Mouse (Mus musculus) mouse embryonic stem cell (cell line): ENCODE measurements around the gene Rapgef4.

ENCODE experiments used
- in situ Hi-C, 2 experiments: fragments of 300-500 bp; cut with MboI; formaldehyde crosslinking; loops; 1 replicate in 1 of 2; 3 replicates in 1 of 2; pipeline ENCODE4 v1.14.3; 2019 to 2020; ENCODE audit warnings: low sequenced_read_pairs in 2 of 2, low pct_unique_long_range_greater_than_20kb in 1 of 2, mixed read lengths in 1 of 2; ENCODE audit not compliant: unreplicated experiment in 1 of 2

Rapgef4 gene

DNA sequence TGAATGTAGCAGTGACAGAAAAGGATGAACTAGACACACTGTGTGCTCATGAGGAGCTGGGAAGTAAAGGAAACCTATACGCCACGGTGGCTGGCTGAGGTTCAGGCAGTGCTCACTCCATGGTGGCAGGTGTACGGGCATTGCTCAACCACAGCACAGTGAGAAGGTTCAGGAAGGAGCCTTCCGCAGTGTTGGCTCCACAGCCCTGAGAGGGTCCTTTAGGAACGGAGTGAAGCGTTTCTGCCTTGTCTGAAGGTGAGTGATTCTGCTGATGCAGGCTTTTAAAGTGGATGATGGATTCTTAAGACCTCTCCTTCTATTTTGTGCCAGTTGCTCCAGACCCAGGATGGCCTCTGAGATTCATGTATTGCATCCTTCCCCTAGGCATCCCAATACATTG is 246.4 kb downstream of the Rapgef4 start:
- in situ Hi-C loops, result no loop called here

DNA sequence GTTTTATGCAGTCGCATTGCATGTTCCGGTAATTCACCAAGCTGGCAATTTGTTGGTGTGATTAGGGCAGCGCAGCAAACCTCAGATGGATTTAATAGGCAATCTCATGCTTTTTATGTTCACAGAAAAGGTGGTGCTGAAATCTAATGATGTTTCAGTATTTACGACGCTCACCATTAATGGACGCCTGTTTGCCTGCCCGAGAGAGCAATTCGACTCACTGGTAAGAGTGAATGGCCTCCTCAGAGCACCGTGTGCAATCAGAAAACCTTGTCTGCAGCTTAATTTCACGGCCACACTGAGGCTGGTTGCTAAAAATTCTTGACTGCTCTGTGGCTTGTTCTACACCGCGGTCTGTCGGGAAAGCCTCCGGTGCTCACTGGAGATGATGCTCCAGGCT is 247.8 kb downstream of the Rapgef4 start:
- in situ Hi-C loops, result no loop called here

DNA sequence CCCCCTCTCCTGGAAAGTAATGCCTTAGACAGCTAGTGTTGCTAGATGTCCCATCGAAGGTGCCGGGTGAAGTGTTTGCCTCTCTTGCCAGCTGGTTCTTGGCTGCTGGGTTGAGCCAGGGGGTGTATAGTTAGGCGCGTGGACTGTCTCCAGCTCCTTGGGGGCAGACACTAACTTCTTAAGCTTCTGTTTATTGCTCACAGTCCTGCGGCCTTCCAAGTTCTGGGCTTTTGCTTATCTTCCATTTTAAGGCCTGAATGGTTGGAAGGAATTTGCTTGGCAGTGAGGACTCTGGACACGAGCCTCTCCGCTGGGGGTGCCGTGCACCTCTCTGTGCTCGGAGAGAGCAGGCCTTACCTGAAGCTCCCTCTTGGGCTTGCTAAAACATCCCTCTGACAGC is 249.5 kb downstream of the Rapgef4 start:
- in situ Hi-C loops, result no loop called here

DNA sequence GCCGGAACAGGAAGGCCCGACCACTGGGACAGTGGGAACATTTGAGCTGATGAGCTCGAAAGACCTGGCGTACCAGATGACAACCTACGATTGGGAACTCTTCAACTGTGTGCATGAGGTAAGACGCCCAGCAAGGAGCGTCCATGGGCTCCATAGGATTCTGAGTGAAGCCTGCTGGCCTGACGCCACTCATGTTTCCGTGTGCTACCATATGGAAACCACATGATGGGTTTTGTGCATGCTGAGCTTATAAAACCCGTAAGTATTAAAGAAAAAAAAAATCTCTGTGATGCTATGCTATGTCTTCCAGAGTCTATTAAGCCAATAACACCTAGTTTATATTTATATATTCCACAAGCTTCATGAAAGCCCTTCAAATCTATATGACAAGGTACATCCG is 253.0 kb downstream of the Rapgef4 start:
- in situ Hi-C loops, result no loop called here

DNA sequence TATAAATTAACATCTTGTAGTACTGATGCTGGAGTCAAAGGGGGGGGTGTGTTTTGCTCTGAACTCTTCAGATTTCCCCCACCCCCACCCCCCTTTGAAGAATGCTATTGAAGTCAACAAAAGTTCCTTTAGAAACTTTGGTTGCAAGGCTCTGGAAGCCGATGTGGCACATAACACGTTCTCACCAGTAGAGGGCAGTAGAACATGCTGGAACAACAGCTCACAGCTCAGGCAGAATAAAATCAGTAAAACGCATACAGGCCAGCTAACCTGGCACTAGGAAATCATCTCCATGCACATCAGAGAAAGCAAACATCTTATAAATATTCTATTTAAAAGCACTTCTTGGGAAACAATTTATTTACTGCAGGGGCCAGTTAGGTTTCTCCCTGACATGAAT is 253.9 kb downstream of the Rapgef4 start:
- in situ Hi-C loops, result no loop called here

DNA sequence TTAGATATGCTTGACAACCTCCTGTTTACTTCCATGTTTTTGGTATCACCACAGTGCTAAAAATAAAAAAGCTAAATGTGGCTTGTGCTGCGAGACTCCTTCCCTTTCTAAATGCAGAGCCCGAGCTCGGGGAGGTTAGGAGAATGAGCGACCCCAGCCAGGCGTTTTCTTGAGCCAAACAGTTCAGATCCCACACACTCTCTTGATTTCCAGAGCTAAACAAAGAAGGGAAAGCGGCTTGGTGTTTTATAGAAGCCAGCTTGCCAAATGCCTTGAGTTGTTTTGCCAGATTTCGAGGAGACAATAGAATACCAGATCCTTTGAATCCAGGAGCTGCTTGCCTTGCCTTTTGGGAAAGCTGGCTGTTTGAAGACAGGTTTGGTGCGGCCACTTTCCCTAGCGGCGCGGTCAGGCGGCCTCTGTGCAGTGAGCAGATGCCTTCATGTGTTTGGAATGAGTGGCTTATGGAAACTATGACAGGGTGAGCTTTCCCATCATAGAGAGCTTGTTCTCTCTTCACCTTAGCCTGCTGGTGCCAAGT is 254.4 kb downstream of the Rapgef4 start:
- in situ Hi-C loops, result no loop called here

DNA sequence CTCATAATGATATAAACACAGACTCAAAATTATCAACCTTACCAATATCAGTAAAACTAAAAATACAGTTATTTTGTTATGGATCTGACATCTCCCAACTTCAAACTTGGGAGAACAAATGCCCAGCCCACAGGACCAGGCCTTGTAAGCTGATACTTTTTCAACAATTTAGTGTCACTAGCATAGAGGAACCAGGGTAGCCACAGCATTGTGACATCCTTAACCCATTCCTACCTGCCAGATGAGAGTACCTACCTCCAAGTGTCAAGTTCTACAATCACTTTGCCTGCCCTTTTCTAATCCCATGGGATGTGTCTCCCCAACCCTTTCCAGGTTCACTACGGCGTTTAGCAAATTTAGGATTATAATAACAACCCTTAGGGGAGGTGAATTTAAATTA is 257.4 kb downstream of the Rapgef4 start:
- in situ Hi-C loops, result no loop called here

DNA sequence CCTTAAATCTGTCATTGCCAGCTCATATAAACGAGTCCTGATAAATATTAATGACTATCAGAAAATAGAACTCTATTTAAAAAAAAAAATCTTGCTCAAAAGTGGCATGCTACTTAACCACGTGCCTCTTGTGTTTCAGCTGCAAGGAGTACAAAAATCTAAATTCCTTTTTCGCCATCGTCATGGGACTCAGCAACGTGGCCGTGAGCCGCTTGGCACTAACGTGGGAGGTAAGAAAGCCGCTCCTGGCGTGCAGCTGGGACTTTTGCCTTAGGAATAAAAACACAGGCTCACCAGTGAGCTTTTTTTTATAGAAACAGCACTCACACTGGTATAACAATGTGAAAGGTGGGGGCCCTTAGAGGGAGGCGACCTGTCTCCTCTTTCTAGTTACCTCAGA is 257.9 kb downstream of the Rapgef4 start:
- in situ Hi-C loops, result no loop called here

DNA sequence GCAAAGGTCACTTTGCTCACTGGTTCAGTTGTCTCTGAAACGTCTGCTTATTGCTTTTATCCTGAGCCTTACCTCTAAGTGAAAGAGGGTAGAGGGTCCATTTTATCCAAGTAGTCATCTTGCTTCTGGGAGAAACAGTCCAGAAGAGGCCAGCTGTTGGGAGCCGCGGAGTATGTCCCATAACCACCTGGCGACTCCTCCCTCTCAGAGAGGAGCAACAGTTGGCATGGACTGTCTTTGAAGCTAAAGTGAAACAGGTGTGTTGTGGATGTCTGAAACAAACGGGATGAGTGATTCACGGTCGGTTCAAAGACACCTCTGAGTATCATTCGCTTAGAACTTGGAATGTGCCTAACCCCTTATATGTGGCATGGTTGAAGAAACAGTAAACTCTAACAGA is 258.4 kb downstream of the Rapgef4 start:
- in situ Hi-C loops, result no loop called here

DNA sequence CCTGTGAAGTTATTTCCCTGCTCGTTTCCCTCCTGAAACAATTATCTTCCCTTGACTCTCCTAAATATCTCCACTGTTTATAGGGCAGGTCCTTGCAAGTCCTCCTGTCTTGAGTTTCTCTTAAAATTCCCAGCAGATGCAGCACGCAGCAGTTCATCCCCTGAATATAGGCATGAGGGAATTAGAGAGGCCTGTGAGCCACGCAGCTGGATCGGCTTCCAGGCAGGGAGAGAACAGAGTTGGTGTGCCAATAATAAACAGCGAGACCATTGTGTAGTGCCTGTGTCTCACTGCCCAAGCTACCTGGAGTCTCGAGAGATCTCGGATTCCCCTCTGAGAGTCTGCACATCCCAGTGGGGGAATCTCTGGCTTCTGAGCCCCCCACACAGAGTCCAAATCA is 259.0 kb downstream of the Rapgef4 start:
- in situ Hi-C loops, result no loop called here

DNA sequence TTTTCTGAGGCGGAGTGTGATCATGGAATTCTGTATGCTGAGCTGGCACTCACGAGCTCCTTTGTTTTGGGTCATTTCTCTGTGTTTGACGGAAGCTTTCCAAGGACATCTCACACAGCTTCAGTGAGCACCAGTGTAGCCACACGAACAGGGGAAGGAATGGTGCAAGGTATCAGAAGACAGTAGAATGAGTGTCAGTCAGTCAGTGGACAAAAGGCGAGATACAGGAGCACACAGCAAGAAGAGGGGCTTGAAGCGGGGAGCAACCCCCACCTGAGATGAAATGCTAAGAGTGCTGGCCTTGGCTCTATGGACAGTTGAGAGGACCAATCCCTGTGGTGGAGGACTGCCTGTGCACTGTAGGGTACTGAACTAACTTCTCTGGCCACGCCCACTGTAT is 259.7 kb downstream of the Rapgef4 start:
- in situ Hi-C loops, result no loop called here

DNA sequence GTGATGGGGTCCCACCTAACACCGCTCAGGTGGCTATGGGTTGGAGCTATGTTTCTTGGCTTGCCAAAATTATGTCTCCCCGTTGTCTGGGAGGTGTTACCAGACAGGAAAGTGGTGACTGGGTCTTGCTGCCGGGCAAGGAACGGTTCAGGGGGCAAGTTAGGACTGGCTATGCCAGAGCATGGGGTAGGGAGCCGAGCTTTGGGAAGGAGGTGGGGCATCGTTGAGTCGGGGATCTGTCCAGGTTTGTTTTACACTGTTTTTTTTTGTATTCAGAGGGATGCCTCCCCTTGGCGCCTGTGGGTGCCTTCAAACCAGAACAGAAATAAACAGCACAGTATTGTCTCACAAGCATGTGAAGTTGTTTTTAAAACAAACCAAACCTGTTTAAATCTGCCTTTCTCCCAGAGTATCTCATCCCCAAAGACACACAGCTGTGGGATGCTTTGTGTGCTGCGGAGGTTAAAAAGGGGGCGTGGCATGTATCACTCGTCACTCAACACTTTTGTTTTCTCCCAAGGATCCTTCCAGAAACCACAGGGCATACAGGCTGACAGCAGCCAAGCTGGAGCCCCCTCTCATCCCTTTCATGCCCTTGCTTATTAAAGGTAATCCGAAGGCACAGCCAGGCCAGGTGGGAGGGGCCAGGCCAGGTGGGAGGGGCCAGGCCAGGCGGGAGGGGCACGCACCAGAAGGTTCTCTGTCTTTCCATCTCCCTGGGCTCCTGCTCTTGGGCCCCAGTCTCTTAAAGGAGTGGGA is 260.9 kb downstream of the Rapgef4 start:
- in situ Hi-C loops, result no loop called here

DNA sequence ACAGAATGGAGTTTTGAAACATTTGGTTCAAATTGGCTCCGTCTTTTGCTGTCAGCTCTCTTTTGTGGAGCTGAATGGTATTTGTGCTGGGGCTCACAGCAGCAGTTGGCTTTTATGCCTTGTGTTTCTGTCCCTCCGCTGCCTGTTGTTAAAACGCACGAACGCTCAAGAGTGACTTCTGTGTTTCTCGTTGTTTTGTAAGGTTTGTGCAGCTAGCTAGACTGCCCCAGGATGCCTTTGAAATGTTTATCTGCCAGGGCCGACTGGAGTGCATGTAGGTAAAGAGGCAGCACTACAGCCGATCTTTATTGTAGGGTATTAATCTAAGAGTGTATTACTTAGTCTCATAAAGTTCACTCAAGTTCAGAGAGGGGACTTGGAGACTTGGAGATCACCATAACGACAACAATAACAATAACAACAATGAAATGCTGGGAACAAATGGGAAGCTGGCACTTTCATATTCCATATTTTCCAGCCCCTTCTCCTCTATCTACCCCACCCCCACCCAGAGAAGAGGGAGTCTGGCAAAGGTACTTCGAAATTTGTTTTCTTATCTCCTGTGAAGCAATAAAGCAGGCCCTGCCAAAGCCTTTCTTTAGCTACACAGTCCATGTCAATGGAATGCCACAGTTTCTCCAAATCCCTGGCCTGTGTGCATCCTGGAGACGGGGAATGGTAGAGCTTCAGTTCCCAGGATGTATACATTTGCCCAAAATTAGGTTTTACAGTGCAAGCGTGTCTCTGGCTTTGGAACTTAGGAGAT is 262.1 kb downstream of the Rapgef4 start:
- in situ Hi-C loops, result no loop called here

DNA sequence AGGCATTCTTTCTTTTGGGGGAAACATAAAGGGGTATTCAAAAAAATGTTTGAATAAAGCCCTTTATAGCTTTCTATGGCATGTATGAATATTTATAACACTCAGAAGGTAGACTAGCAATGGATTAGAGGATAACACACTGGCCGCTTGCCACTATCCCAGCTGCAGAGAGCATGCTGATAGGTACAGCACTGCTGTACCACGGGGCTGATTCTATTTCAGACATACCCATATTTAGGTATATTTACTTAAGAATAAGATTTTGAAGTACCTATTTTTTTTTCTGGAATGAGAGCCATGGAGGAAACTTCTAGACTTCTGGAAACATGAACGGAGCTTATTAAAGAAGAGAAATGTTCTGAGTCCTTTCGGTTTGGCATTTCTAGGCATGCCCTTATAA is 264.6 kb downstream of the Rapgef4 start:
- in situ Hi-C loops, result no loop called here

DNA sequence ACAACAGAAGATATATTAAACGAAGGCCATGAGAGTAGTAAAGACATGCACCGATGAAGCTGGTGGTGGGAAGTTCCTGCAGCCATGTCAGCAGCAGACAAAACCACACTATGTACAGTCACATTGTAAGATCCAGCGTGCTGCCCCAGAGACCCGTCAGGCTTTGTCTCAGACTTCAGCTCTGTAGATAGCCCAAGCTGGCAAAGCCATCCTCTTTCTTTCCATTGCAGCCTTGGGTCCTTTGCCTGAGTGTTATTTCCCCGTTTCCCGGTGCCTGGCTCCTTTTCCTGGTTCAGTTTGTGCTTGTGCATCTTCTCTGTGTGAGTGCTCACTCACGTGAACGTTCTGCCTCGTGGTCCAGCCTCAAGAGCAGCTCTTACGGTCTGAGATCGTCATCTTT is 265.3 kb downstream of the Rapgef4 start:
- in situ Hi-C loops, result no loop called here

DNA sequence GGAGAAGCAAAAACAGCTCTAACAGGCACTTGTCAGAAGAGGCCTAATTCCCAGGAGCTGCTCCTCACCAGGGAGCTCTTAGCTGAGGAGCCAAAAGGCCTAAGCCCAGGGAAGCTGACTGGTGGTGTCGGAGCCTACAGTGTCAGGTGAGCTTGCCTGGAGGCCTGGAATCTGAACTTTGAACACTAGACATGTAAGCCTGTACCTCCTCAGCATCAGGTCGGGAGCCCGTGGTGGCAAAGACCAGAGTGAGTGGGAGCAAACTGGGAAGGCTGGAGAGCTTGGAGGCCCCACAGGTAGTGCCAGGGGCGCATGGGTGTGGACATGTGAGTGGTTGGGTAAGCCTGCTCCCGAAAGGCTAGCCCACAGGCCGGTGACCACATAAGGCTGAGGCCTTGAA is 266.8 kb downstream of the Rapgef4 start:
- in situ Hi-C loops, result no loop called here

DNA sequence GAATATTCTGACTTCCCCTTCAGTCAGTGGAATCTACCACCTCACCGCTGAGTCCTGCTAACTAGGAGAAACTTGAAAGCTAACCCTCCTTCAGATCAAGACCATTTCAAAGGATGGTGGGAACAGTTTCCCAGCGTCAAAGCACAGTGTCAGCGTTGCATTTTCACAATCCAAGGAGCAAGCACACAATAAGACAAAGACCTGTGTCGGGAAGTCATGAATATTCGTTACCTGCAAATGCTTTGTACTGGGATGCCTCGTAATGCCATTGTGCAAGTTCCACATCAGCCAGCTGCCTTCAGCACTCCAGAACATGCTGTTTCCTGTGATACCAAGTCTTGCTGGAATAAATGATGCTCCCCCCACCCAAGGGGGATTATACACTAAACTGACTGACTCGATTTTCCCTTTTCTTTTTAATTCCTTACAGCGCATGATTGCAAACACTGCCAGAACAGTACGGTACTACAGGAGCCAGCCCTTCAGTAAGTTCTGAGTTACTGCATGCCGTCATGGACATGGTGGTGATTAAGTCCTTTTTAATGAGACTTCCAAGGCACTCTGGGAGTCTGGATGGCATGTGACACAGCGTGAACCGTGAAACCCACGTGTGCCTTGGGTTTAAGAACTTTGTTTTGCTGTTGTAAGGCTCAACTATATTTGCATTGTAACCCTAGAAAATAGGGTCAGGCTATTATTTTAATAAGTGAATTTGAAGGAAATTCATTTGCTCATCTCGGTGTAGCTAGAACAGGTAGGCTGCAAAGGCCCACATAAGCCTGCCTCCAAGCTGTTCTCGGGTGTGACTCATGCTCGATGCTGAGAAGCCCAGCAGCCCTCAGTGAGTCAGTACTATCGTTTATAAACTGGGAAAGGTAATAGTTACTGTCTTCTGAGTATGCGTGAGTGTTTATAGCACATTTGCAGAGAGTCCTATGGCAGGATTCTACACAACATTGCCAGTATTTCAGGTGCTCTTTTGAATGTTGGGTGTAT is 271.8 kb downstream of the Rapgef4 start:
- in situ Hi-C loops, result no loop called here

DNA sequence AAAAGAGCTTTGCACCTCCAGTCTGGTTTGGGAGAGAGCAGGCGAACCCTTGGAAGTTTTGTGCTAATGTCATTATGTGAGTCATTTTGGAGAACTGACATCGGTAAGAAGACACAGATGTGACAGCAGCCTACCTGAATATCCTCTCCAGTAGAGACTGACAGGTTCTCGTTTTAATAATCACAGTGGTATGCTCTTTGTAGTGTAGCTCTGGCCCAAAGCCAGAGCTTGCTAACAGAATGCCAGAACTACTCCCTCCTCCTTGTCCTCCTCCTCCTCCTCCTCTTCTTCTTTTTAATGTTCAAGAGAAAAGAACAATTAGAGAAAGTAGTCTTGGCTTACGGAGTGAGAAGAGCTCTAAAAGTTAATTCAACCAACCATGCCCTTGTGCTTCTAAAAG is 272.8 kb downstream of the Rapgef4 start:
- in situ Hi-C loops, result no loop called here
